Mouse (Mus musculus): ENCODE measurements at regions not wholly inside any gene's neighbourhood (a gene's known extent, or its start where the extent isn't known, plus 50 kb on each side); places are given as distances from the start of the nearest gene placed in this dataset.

DNA sequence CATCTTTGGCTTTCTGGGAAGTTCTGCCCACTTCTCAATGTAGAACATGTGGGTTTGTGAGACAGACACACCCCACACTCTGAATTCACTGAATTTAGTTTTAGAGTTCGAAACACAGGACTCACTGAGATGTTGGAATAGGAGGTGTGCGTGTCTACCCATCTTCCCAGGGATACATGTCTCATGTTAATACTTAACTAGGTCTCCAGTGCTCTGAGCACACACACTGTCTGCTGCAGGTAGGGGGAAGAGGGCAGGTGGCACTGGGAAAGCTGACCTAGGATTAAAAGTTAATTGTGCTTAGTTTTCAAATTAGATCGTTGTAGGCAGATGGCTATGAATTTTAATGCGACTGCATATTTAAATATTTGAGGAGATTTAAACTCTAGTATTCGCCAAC, 60.0 kb upstream of the Ppm1b start:
- no peak overlapping the region for H3K4me2 ChIP-seq (ENCODE audit: low read depth, low read length)
- 81% methylated on average over 5 of the region's 5 CpGs for WGBS
- H3K9ac ChIP-seq (replicated peaks; ENCODE audit: low read depth, low read length): no peak overlapping the region
- no peaks in the 10 kb centered on the region for H3K9me3 ChIP-seq (ENCODE audit: control insufficient read depth, low read length)
- ATAC-seq (ENCODE audit: low read depth): no peak
- no peaks in the 10 kb centered on the region for H3K36me3 ChIP-seq (ENCODE audit: control insufficient read depth, insufficient read depth, low read length)
- H3K27me3 ChIP-seq (ENCODE audit: control insufficient read depth, insufficient read depth, low read length): no peaks in the 10 kb centered on the region
- no peaks in the 10 kb centered on the region for H3K4me1 ChIP-seq (ENCODE audit: control insufficient read depth, insufficient read depth, low read length)
- H3K27ac ChIP-seq (ENCODE audit: low read depth, low read length): no peak overlapping the region
- H3K4me3 ChIP-seq (ENCODE audit: low read depth, low read length): no peak overlapping the region

- no peaks in the 10 kb centered on the region for H3K4me1 ChIP-seq (ENCODE audit: control insufficient read depth, insufficient read depth, low read length)
- no peak overlapping the region for H3K4me2 ChIP-seq (ENCODE audit: low read depth, low read length)
- 93% methylated on average over 4 of the region's 4 CpGs for WGBS
- no peak overlapping the region for H3K9ac ChIP-seq (replicated peaks; ENCODE audit: low read depth, low read length)
- H3K9me3 ChIP-seq (ENCODE audit: control insufficient read depth, low read length): no peaks in the 10 kb centered on the region
- ATAC-seq (ENCODE audit: low read depth): no peak
- H3K4me3 ChIP-seq (ENCODE audit: low read depth, low read length): no peak overlapping the region
- H3K27me3 ChIP-seq (ENCODE audit: control insufficient read depth, insufficient read depth, low read length): no peaks in the 10 kb centered on the region
- H3K36me3 ChIP-seq (ENCODE audit: control insufficient read depth, insufficient read depth, low read length): no peaks in the 10 kb centered on the region
- no peak overlapping the region for H3K27ac ChIP-seq (ENCODE audit: low read depth, low read length)
Measured at GRCm38 (mm10) chr17:84898407-84898806, 58.1 kb upstream of the Ppm1b start.

DNA sequence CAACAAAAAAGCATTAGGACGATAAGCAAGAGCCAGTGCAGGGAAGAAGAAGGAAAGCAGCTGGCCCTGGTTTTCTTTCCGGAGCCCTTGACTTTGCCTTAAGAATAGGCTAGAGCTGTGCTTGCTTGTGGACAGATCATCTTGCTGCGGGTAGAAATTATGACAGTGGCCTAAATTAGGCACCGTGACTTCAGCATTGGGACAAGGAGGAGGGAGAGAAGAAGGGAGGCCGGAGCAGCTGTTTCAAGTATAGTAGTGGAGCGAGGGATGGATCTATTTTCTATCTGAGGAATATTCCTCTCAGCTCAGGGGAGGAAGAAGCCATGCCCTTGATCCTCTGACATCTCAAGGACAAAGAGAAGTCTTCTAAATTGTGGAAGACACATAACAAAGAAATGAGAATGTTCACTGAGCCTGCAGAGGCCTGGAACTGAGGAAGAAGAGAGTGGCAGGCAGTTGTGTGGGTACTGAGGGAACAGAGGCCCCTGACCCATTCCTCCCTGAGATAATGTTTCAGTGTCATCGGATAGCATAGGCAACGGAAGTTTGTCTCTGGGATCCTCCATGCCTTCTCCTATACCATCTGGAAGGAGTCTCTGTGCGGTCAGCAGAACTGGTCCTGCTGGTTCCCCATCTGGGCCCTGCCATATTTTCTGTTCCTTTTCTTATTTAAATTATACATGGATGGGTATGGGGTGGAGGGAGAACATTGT, 52.8 kb upstream of the Ppm1b start:
- Histone ChIP-seq H3K27ac (ENCODE audit: low read depth, low read length) (no peak overlapping the region), H3K36me3 (ENCODE audit: control insufficient read depth, insufficient read depth, low read length) (no peaks in the 10 kb centered on the region), H3K4me2 (ENCODE audit: low read depth, low read length) (no peak overlapping the region), H3K4me3 (ENCODE audit: low read depth, low read length) (no peak overlapping the region), H3K9ac (replicated peaks; ENCODE audit: low read depth, low read length) (no peak overlapping the region), H3K27me3 (ENCODE audit: control insufficient read depth, insufficient read depth, low read length) (no peaks in the 10 kb centered on the region), H3K4me1 (ENCODE audit: control insufficient read depth, insufficient read depth, low read length) (no peaks in the 10 kb centered on the region), H3K9me3 (ENCODE audit: control insufficient read depth, low read length) (no peaks in the 10 kb centered on the region)
- 80% methylated on average over 9 of the region's 9 CpGs for whole genome bisulfite sequencing
- no peak for ATAC-seq (ENCODE audit: low read depth)

Data from neural tube, embryonic 14.5 days (tissue).